Mouse (Mus musculus) heart, postnatal 25 days (tissue): ENCODE data around the gene Syne2. TPM values are rescaled to one million over a fixed set of nuclear protein-coding genes. Genes with fewer than 3 reads are reported as not detected.

Experiments used
- DNase-seq: peaks from one replicate; pipeline ENCODE4 v3.0.0; 2022; ENCODE audit warnings: low spot score
- intact Hi-C: fragments of 180-260 bp; cut with DNase I; formaldehyde crosslinking; loops from one replicate; pipeline ENCODE4 v1.15.1; 2025
- total RNA-seq, 2 experiments: library from RNA; stranded (reverse); gene quantifications; 2 replicates each; pipeline ENCODE4 v1.2.3; 2021

Syne2 gene
- total RNA-seq, 2 experiments from 2014 or later = 33.8 to 41.5 TPM

GRCm38 (mm10) chr12:75904068-75904467, 86.1 kb downstream of the Syne2 start:
- no peak for DNase-seq
- intact Hi-C loops = no loop called here

DNA sequence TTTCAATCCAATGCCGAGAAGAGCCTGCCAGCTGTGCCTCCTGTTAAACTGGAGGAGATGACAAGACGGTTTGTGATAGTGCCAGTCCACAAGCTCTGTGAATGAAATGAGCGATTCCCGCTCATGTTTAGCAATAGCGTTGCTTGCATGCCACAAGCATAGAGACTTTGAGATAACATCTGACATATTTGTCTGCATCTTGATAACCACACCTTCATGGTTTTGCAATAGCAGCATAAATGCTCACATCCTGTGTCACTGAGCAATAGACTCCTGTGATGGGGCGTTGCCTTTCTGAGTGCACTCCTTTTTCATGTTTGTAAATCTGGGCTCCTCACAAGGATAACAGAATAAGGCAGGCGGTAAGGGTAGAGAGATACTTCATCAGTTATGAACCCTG, 87.4 kb downstream of the Syne2 start:
- intact Hi-C loops = no loop called here
- no peak for DNase-seq

DNA sequence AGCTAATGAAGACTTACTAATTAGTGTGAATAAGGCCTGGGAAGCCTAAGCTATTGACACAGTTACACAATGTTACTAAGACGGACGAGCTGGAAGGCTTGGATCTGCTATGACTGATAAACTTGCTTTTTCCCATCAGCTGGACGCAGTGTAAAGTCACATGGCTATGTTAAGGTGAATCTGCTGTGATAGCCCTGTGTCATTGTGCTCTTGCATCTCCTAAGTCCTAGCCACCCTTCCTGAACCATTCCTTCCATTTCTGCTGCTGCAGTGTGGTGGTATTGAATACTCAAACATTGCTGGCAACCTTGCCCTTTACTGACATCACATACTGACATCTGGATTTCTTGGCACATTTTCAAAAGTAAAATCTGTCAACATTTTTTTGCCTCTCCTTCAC, 90.5 kb downstream of the Syne2 start:
- no peak for DNase-seq
- intact Hi-C loops = no loop called here

DNA sequence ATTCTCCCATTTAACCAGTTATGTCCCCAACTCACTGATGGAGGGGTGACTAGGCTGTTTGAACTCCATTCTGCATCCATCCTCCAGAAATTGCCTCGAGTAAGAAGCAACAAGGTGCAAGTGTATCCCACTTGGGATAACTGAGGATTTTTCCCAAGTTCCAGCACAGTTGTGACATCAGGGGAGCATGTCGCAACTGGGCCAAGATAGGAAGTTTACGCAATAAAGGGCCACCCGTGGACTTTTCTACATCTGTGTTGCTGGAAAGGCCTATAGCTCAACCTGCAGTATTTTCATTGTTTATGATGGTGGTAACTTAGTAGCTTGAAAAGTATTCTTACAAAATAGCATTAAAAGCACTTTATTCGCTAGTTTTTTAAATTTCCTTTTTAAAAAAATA, 97.8 kb downstream of the Syne2 start:
- intact Hi-C loops = loop anchor here (5.0 kb wide), 1 partner anchor 118 kb away; no protein-coding TSS in a partner anchor
- DNase-seq = no peak

DNA sequence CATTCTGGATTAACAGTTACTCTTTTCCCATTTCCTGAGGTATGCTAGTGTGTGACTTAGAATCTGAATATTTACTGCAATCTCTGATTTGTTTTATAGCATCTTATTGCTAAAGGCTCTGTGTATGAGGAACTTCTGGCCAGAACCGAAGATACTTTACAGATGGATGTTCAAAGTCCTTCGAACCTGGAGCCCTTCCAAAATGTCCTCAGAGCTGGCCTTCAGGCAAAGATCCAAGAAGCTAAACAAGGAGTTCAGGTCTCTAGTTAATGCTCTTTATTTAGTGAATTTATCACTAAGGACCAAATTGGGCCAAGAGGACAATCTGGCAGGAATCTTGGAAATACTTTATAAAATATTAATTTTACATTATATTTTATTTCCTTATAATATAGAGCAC, 100.5 kb downstream of the Syne2 start:
- intact Hi-C loops = loop anchor here (5.0 kb wide), 1 partner anchor 121 kb away; no protein-coding TSS in a partner anchor
- no peak for DNase-seq

GRCm38 (mm10) chr12:75918914-75919313, 101.0 kb downstream of the Syne2 start:
- intact Hi-C loops = loop anchor here (5.0 kb wide), 1 partner anchor 122 kb away; no protein-coding TSS in a partner anchor
- DNase-seq = no peak

DNA sequence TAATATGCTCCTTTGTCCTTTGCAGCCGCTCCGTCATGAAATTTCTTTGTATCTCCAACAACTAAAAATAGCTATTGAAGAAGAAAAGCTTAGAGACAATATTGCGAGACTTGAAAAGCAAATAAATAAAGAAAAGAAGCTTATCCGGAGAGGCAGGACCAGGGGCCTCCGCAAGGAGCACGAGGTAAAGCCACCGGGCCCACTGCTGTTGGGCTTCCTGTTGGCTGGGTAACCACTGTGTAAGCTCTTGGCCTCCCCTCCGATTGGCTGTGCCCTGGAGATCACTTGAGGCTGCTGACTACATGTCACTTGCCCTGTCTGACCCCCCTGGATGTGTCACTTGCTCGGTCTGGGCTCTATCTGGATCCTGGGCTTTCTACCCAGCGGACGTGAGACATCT, 105.0 kb downstream of the Syne2 start:
- no peak for DNase-seq
- intact Hi-C loops = no loop called here

GRCm38 (mm10) chr12:75924852-75925251, 106.9 kb downstream of the Syne2 start:
- intact Hi-C loops = no loop called here
- DNase-seq = no peak

DNA sequence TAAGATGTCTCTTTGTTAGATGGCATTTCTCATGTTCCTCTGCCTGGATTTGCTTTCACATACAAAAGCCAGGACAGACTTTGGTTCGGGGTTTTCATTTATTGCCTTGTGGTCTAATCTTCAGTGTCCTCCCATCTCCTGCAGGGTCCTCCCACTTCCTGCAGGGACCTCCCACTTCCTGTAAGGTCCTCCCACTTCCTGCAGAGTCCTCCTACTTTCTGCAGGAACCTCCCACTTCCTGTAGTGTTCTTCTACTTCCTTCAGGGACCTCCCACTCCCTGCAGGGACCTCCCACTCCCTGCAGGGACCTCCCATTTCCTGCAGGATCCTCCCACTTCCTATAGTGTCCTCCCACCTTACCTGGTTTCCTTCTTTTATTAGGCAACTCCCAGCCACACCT, 109.7 kb downstream of the Syne2 start:
- no peak for DNase-seq
- intact Hi-C loops = no loop called here

DNA sequence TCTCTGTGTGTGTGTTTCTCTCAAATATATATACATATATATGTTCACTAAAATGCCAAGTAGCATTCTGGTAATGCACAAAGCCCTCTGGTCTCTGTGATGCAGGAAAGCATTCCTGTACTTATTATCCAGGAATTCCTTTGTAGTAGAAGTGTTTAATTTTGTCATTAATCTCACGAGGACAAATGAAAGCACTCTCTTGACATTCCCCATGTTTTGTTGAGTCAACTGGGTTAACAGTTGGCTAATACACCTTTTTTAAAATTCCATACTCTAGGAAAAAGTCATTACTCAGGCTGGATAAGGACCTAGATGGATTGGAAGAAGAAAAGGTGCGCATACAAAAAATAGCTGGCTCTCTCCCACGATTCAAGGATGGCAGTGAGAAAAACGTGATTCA, 115.6 kb downstream of the Syne2 start:
- intact Hi-C loops = no loop called here
- no peak for DNase-seq

DNA sequence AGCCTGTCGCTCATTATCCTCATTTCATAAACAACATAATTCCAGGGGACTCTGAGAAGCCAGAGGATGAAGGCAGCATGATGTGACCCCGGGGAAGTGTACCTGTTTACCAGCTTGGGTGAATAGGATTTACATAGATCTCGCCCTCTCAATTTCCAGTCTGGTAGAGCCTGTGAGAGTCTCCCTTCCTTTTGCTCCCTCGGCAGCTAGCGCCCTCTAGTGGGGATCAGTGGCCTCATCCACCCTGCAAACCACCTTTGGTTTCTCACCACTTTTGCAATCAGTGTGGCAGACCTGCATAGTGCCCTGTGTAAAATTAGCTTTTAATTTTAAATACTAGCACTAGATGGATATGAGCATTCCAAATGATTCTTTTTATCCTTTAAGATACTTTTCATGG, 133.4 kb downstream of the Syne2 start:
- intact Hi-C loops = loop anchor here (5.0 kb wide), 1 partner anchor 154 kb away; no protein-coding TSS in a partner anchor
- no peak for DNase-seq

DNA sequence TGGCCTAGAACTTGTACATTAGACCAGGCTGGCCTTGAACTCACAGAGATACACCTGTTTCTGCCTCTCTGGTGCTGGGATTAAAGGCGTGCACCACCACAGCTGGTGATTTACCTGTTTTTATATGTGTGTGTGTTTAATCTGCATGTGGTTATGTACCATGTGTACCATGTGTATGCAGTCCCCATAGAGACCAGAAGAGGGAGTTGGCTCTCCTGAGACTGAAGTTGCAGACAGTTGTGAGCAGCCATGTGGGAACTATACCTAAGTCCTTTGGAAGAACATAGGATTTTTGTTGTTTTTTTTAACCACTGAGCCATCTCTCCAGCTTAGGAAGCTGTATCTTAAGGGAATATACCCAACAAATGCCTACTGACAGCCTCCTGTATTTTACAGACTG, 134.1 kb downstream of the Syne2 start:
- intact Hi-C loops = loop anchor here (5.0 kb wide), 1 partner anchor 155 kb away; no protein-coding TSS in a partner anchor

GRCm38 (mm10) chr12:75966441-75967195, 148.7 kb downstream of the Syne2 start:
- no peak for DNase-seq
- intact Hi-C loops = no loop called here

More for the DNA sequence above, 134.1 kb downstream of the Syne2 start:
- DNase-seq = no peak

DNA sequence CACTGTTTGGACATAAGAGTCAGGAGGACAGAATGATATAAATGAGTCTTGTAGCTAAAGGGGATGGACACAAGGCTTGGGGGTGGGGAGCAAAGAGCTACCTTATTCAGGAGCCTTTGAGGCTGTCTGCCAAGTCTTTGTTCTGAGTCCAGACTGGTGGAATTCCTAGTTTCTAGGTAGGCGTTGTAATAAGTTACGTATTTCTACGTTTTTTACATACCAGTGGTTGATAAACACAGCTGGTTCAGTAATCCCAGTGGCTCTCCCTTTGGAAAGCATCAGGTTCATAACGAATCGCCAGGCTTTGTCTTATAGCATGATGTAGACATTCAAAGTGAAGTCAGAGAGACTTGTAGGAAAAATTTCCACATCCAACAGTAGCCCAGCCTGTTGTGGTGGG, 161.1 kb downstream of the Syne2 start:
- DNase-seq = no peak
- intact Hi-C loops = no loop called here

DNA sequence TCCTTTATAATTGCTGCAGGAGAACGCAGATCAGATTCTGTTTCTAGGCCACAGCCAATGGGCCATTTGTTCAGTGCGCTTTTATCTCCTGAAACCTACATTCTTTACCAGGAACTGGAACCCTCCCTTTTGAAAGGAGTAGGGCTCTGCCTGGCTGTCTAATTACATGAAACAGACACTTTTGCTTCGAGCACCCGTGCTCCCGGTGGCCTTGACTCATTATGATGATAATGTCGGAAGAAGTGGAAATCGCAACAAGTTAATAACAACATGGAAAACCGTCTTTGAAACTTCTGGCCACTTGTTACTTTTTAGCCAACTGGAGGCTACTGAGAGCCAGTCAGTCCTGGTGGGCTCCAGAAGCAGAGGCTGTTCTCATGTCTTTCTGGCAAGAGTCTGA, 165.4 kb downstream of the Syne2 start:
- DNase-seq = no peak
- intact Hi-C loops = no loop called here

- intact Hi-C loops = no loop called here
- no peak for DNase-seq
Measured at GRCm38 (mm10) chr12:75992226-75992858, 174.4 kb downstream of the Syne2 start.

- intact Hi-C loops = no loop called here
- DNase-seq = no peak
Measured at GRCm38 (mm10) chr12:75992946-75993345, 175.0 kb downstream of the Syne2 start.

GRCm38 (mm10) chr12:75995086-75995485, 177.2 kb downstream of the Syne2 start:
- no peak for DNase-seq
- intact Hi-C loops = no loop called here

GRCm38 (mm10) chr12:75997547-75997946, 179.6 kb downstream of the Syne2 start:
- no peak for DNase-seq
- intact Hi-C loops = no loop called here

DNA sequence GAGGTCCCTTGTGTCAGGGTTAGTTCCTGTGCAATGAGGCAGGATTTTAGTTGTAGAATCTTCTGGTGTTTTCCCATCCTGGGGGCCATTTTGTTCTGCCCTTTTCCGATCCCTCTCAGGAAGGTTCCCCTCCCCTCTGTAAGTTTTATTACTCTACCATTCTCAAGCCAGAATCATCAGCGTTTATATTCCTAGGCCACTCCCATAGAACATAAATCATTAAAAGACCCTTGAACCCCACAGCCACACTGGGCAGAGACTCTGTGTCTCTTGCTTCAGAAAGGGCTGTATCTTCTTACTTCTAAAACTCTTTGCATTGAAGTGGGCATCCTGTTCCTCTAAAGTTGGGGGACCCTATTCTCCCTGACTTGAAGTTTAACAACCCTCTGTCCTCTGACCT, 180.5 kb downstream of the Syne2 start:
- intact Hi-C loops = no loop called here

DNA sequence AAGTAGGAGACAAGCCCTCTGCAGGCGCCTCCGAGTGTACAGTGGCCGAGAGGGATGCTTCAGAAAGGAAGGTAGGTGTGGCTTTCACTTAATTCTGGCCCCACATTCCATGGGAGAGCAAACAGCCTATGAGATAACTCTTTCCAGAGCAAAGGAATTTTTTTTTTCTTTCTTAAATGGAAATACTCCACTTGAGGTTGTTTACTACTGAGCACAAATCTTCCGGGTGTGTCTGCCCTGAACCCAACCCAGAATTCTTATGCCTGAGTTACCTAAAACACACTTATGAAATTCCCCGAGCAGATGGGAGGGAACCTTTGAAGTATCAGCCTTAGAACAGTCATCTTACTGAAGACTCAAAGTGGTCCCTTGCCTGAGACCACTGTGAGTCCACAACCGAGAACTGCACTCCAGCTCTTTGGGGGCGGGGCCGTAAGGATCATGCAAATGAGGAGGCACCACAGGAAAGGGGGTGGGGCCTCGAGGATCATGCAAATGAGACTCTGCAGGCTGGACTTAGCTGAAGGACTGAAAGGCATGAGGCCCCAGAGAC, 186.8 kb downstream of the Syne2 start:
- DNase-seq = no peak
- intact Hi-C loops = no loop called here

More for the DNA sequence above, 180.5 kb downstream of the Syne2 start:
- no peak for DNase-seq
